20 mouse cellular contexts compared by ENCODE assay signal in genomic region chr19:10359105-10359946, GRCm38 (mm10). TPM values are rescaled to one million over a fixed set of nuclear protein-coding genes. Genes with fewer than 3 reads are reported as not detected.
"Had no signal": no experiment of that assay in that cellular context is flagged by ENCODE, and none has a peak within 500 bp of the region (broad histone marks: within the 10 kb centered on the region; RNA-seq: fewer than 3 reads in every experiment).

No protein-coding gene starts in this region.

- H3K27me3 ChIP-seq: midbrain, embryonic 13.5 days; midbrain, embryonic 15.5 days; neural tube, embryonic 13.5 days; neural tube, embryonic 15.5 days had no signal

- H3K27ac ChIP-seq: liver, embryonic 12.5 days; liver, embryonic 14.5 days; midbrain, embryonic 13.5 days; midbrain, embryonic 15.5 days; neural tube, embryonic 13.5 days; neural tube, embryonic 15.5 days had no signal

- DNase-seq: lung, adult 18-20 months; lung, embryonic 14.5 days; lung, postnatal 10 days; lung, postnatal 4 days; retina, postnatal 1 day; right cerebral cortex, adult 18-20 months; right cerebral cortex, postnatal 25 days; right cerebral cortex, postnatal 4 days; thymus, adult 2 months; thymus, postnatal 4 days had no signal

- ATAC-seq: liver, embryonic 12.5 days; midbrain, embryonic 13.5 days; midbrain, embryonic 15.5 days had no signal

- H3K9ac ChIP-seq: liver, embryonic 12.5 days; liver, embryonic 14.5 days; lung, embryonic 14.5 days; midbrain, embryonic 13.5 days; midbrain, embryonic 15.5 days; neural tube, embryonic 13.5 days; neural tube, embryonic 15.5 days had no signal

- H3K36me3 ChIP-seq: liver, embryonic 12.5 days; midbrain, embryonic 13.5 days; midbrain, embryonic 15.5 days; neural tube, embryonic 13.5 days; neural tube, embryonic 15.5 days had no signal

- H3K9me3 ChIP-seq: liver, embryonic 12.5 days; midbrain, embryonic 13.5 days; midbrain, embryonic 15.5 days; neural tube, embryonic 13.5 days; neural tube, embryonic 15.5 days had no signal

- H3K4me2 ChIP-seq: liver, embryonic 12.5 days; lung, embryonic 14.5 days; midbrain, embryonic 11.5 days; midbrain, embryonic 13.5 days; midbrain, embryonic 15.5 days; neural tube, embryonic 13.5 days; neural tube, embryonic 15.5 days had no signal

- H3K4me3 ChIP-seq: liver, embryonic 12.5 days; midbrain, embryonic 13.5 days; midbrain, embryonic 15.5 days; myocyte; neural tube, embryonic 13.5 days; neural tube, embryonic 15.5 days had no signal

RNA-seq across cellular contexts. Expression of gene Syt7, which starts 29.6 kb away (rescaled TPM):
- total RNA-seq: megakaryocyte, adult 5-6 weeks; megakaryocyte-erythroid progenitor cell, adult 5-6 weeks had no signal

RNA-seq across cellular contexts. Expression of gene Dagla, which starts 54.6 kb away (rescaled TPM):
- total RNA-seq: megakaryocyte, adult 5-6 weeks; megakaryocyte-erythroid progenitor cell, adult 5-6 weeks had no signal
